Mouse (Mus musculus): ENCODE results near the gene Vsig10l. TPM values are rescaled to one million over a fixed set of nuclear protein-coding genes. Genes with fewer than 3 reads are reported as not detected.

The Vsig10l gene
- 3.4 and 5.6 TPM in 2 replicates for polyA plus RNA-seq (2015; fragmentation: Nextera tagmentation; extraction: Ambion mirVana)

GRCm38 (mm10) chr7:43462851-43463250, at the start of gene Vsig10l:
TSS of gene Vsig10l (plus strand) at chr7:43463151.

GRCm38 (mm10) chr7:43427406-43427805, 35.5 kb upstream of the Vsig10l start, which contains the start of gene Lim2:
TSS of gene Lim2 (plus strand) at chr7:43427670.

GRCm38 (mm10) chr7:43436341-43437255, 26.4 kb upstream of the Vsig10l start, which contains the start of gene Nkg7:
TSS of gene Nkg7 (plus strand) at chr7:43437073.

GRCm38 (mm10) chr7:43440482-43440881, 22.5 kb upstream of the Vsig10l start, which contains the start of gene Cldnd2:
TSS of gene Cldnd2 (plus strand) at chr7:43440782.

GRCm38 (mm10) chr7:43443917-43444293, 19.0 kb upstream of the Vsig10l start, which contains the start of the genes Etfb and Gm45233:
TSS of gene Etfb (plus strand) at chr7:43444083.
TSS of gene Gm45233 (plus strand) at chr7:43444128.

GRCm38 (mm10) chr7:43489631-43490125, 26.7 kb downstream of the Vsig10l start, which contains the start of gene Iglon5:
TSS of gene Iglon5 (minus strand) at chr7:43490075.

Other genes with a start within 250 kb of the Vsig10l start
- gene Zfp715, start 149.9 kb upstream of the Vsig10l start, polyA plus RNA-seq (2015; fragmentation: Nextera tagmentation; extraction: Ambion mirVana): 5.0 and 5.7 TPM in 2 replicates
- gene Siglecf, start 111.8 kb upstream of the Vsig10l start, polyA plus RNA-seq (2015; fragmentation: Nextera tagmentation; extraction: Ambion mirVana): 1.6 and 1.7 TPM in 2 replicates
- 4.9 and 6.5 TPM in 2 replicates for gene Siglecg, start 54.9 kb upstream of the Vsig10l start, polyA plus RNA-seq (2015; fragmentation: Nextera tagmentation; extraction: Ambion mirVana)
- not detected in 2 replicates for gene Lim2, start 35.5 kb upstream of the Vsig10l start, polyA plus RNA-seq (2015; fragmentation: Nextera tagmentation; extraction: Ambion mirVana)
- gene Nkg7, start 26.1 kb upstream of the Vsig10l start, polyA plus RNA-seq (2015; fragmentation: Nextera tagmentation; extraction: Ambion mirVana): 33.2 and 49.1 TPM in 2 replicates
- gene Cldnd2, start 22.4 kb upstream of the Vsig10l start, polyA plus RNA-seq (2015; fragmentation: Nextera tagmentation; extraction: Ambion mirVana): not detected in 2 replicates
- 261 and 295 TPM in 2 replicates for gene Etfb, start 19.1 kb upstream of the Vsig10l start, polyA plus RNA-seq (2015; fragmentation: Nextera tagmentation; extraction: Ambion mirVana)
- not detected in 2 replicates for gene Gm45233, start 19.0 kb upstream of the Vsig10l start, polyA plus RNA-seq (2015; fragmentation: Nextera tagmentation; extraction: Ambion mirVana)
- not detected in 2 replicates for gene Iglon5, start 26.9 kb downstream of the Vsig10l start, polyA plus RNA-seq (2015; fragmentation: Nextera tagmentation; extraction: Ambion mirVana)
- gene 4931406B18Rik, start 42.8 kb downstream of the Vsig10l start, polyA plus RNA-seq (2015; fragmentation: Nextera tagmentation; extraction: Ambion mirVana): not detected in 2 replicates
- 20.9 and 29.8 TPM in 2 replicates for gene Cd33, start 81.3 kb downstream of the Vsig10l start, polyA plus RNA-seq (2015; fragmentation: Nextera tagmentation; extraction: Ambion mirVana)
- 0.84 and 0.99 TPM in 2 replicates for gene Zfp658, start 99.1 kb downstream of the Vsig10l start, polyA plus RNA-seq (2015; fragmentation: Nextera tagmentation; extraction: Ambion mirVana)
- gene Zfp719, start 116.5 kb downstream of the Vsig10l start, polyA plus RNA-seq (2015; fragmentation: Nextera tagmentation; extraction: Ambion mirVana): 1.9 and 2.9 TPM in 2 replicates
- not detected in 2 replicates for gene Zfp819, start 144.0 kb downstream of the Vsig10l start, polyA plus RNA-seq (2015; fragmentation: Nextera tagmentation; extraction: Ambion mirVana)
- gene Ceacam18, start 171.6 kb downstream of the Vsig10l start, polyA plus RNA-seq (2015; fragmentation: Nextera tagmentation; extraction: Ambion mirVana): 0.17 and 0.32 TPM in 2 replicates
- gene Siglece, start 197.0 kb downstream of the Vsig10l start, polyA plus RNA-seq (2015; fragmentation: Nextera tagmentation; extraction: Ambion mirVana): 11.6 and 13.4 TPM in 2 replicates
- gene Ctu1, start 208.9 kb downstream of the Vsig10l start, polyA plus RNA-seq (2015; fragmentation: Nextera tagmentation; extraction: Ambion mirVana): 6.1 and 6.5 TPM in 2 replicates
- not detected in 2 replicates for gene Klk14, start 227.3 kb downstream of the Vsig10l start, polyA plus RNA-seq (2015; fragmentation: Nextera tagmentation; extraction: Ambion mirVana)
- gene Klk13, start 249.4 kb downstream of the Vsig10l start, polyA plus RNA-seq (2015; fragmentation: Nextera tagmentation; extraction: Ambion mirVana): 0.21 TPM in 1 of 2 replicates, not detected in the other